Mouse (Mus musculus) brain, embryonic 14.5 days (tissue): ENCODE results near the gene Acly.

ENCODE experiments used
- CTCF ChIP-seq: fragments of 200-500 bp; IDR thresholded peaks from 2 replicates; pipeline ENCODE4 v1.5.1; 2012; ENCODE audit warnings: inconsistent platforms, mild to moderate bottlenecking, moderate library complexity, borderline replicate concordance; ENCODE audit not compliant: insufficient read depth, insufficient read length; ENCODE audit errors: extremely low read depth
- POLR2A ChIP-seq: fragments of 200-500 bp; IDR thresholded peaks from 2 replicates; pipeline ENCODE4 v1.6.1; 2012; ENCODE audit warnings: mild to moderate bottlenecking, inconsistent platforms, borderline replicate concordance; ENCODE audit not compliant: poor library complexity, insufficient read depth, insufficient read length, severe bottlenecking; ENCODE audit errors: extremely low read depth

GRCm38 (mm10) chr11:100493771-100494170, 34.0 kb downstream of the Acly start:
- no peak for TF ChIP-seq POLR2A
- TF ChIP-seq CTCF: no peak
